Mouse (Mus musculus) liver, embryonic 16.5 days (tissue): ENCODE results near the gene Bora. TPM values are rescaled to one million over a fixed set of nuclear protein-coding genes. Genes with fewer than 3 reads are reported as not detected.

Source experiments
- ATAC-seq: fragments of 200-750 bp; cut with Nextera tagmentation; 2 replicates; pipeline ENCODE4 v1.8.0; 2017; ENCODE audit warnings: low read depth, mild to moderate bottlenecking, moderate number of reproducible peaks, moderate library complexity
- H3K27ac ChIP-seq: fragments of 300-500 bp; sonication (generic); 2 replicates; pipeline ENCODE4 v1.5.1; 2014; ENCODE audit warnings: mild to moderate bottlenecking, low read length
- H3K27me3 ChIP-seq: fragments of 300-500 bp; sonication (generic); 2 replicates; pipeline ENCODE4 v1.6.1; 2014; ENCODE audit warnings: low read depth, low read length, mixed read lengths; ENCODE audit not compliant: control insufficient read depth, insufficient read depth
- H3K36me3 ChIP-seq: fragments of 300-500 bp; sonication (generic); 2 replicates; pipeline ENCODE4 v1.6.1; 2014; ENCODE audit warnings: mild to moderate bottlenecking; ENCODE audit not compliant: control insufficient read depth, insufficient read depth
- H3K4me1 ChIP-seq: fragments of 300-500 bp; sonication (generic); 2 replicates; pipeline ENCODE4 v1.6.1; 2014; ENCODE audit warnings: low read depth, low read length, mixed read lengths; ENCODE audit not compliant: control insufficient read depth
- H3K4me2 ChIP-seq: fragments of 300-500 bp; sonication (generic); 2 replicates; pipeline ENCODE4 v1.6.1; 2014; ENCODE audit warnings: low read depth, low read length, mixed read lengths
- H3K4me3 ChIP-seq: fragments of 300-500 bp; sonication (generic); 2 replicates; pipeline ENCODE4 v1.5.1; 2014; ENCODE audit warnings: low read depth, mild to moderate bottlenecking, low read length
- H3K9ac ChIP-seq: fragments of 300-500 bp; sonication (generic); 2 replicates; pipeline ENCODE4 v1.6.1; 2014; ENCODE audit warnings: low read depth, low read length
- H3K9me3 ChIP-seq: fragments of 300-500 bp; sonication (generic); replicated peaks from 2 replicates; pipeline ENCODE4 v1.6.1; 2016; ENCODE audit warnings: low read length; ENCODE audit not compliant: control insufficient read depth
- WGBS: fragments of 180-500 bp; shearing (Covaris S2); extraction: QIAGEN DNeasy Blood & Tissue Kit; methylation state at CpG from one replicate; pipeline ENCODE4 v1.1.7; 2014; ENCODE audit not compliant: insufficient replicate concordance; 5-methylcytosine and 5-hydroxymethylcytosine counted together
- polyA plus RNA-seq: library from polyadenylated mRNA; unstranded; fragments of >200 nt; fragmentation: Nextera tagmentation; extraction: Ambion mirVana; gene quantifications from 2 replicates; pipeline ENCODE4 v1.2.1, GENCODE M21; 2015

The Bora gene
- 23.7 and 24.7 TPM in 2 replicates for polyA plus RNA-seq

- under 1% methylated on average over 67 of the region's 81 CpGs for WGBS
- Histone ChIP-seq H3K4me3 (peak within 1 kb of the TSS; percentile 99), H3K27ac (peak within 1 kb of the TSS; percentile 96), H3K36me3 (no peaks in the 10 kb centered on the region), H3K4me1 (peaks cover 31% of the 10 kb centered on the region), H3K9ac (peak within 1 kb of the TSS; percentile 95), H3K27me3 (no peaks in the 10 kb centered on the region), H3K4me2 (peak within 1 kb of the TSS; percentile 82), H3K9me3 (no peaks in the 10 kb centered on the region)
- ATAC-seq, result peak; percentile 94
These were observed at the start of gene Bora, which contains the start of gene Mzt1 for GRCm38 (mm10) chr14:99046031-99046781. Gene Bora (plus strand): TSS chr14:99046222. Gene Mzt1 (minus strand): TSS chr14:99046134.

- Histone ChIP-seq H3K4me2 (no peak overlapping the region), H3K4me3 (no peak overlapping the region), H3K27me3 (no peaks in the 10 kb centered on the region), H3K9ac (no peak overlapping the region), H3K9me3 (no peaks in the 10 kb centered on the region), H3K27ac (no peak overlapping the region), H3K4me1 (no peaks in the 10 kb centered on the region), H3K36me3 (no peaks in the 10 kb centered on the region)
- ATAC-seq, result no peak
- WGBS, result 35% methylated on average over 8 of the region's 8 CpGs
These were observed 35.6 kb upstream of the Bora start for GRCm38 (mm10) chr14:99010224-99010919.

- ATAC-seq, result no peak
- WGBS, result 16% methylated on average over 2 of the region's 2 CpGs
- no peak overlapping the region for H3K9ac ChIP-seq
- H3K27me3 ChIP-seq, result no peaks in the 10 kb centered on the region
- H3K4me3 ChIP-seq, result no peak overlapping the region
- no peaks in the 10 kb centered on the region for H3K36me3 ChIP-seq
- H3K27ac ChIP-seq, result no peak overlapping the region
- H3K9me3 ChIP-seq, result no peaks in the 10 kb centered on the region
- no peak overlapping the region for H3K4me2 ChIP-seq
- no peaks in the 10 kb centered on the region for H3K4me1 ChIP-seq
These were observed 35.1 kb upstream of the Bora start for GRCm38 (mm10) chr14:99010920-99011313.

DNA sequence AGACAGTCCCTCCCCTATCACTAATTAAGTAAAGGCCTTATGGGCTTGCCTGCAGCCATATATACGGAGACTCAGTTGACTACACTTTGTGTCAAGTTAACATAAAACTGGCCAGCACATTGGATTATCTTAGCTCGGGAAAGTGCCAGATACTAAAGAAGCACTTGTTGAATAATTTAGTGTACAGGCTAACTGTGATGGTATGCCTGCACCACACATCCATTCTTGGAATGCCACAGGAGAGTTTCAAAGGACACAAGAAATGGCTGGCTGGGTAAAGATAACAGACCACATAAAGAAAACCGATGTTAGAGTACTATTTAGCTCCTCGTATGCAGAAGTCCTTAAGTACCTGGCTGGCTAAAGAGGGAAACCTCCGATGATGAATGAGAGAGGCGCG, 27.3 kb upstream of the Bora start:
- no peaks in the 10 kb centered on the region for H3K4me1 ChIP-seq
- H3K27me3 ChIP-seq, result no peaks in the 10 kb centered on the region
- no peak overlapping the region for H3K9ac ChIP-seq
- H3K27ac ChIP-seq, result no peak overlapping the region
- H3K9me3 ChIP-seq, result no peaks in the 10 kb centered on the region
- no peak for ATAC-seq
- no peak overlapping the region for H3K4me3 ChIP-seq
- no peaks in the 10 kb centered on the region for H3K36me3 ChIP-seq
- WGBS, result 46% methylated on average over 7 of the region's 7 CpGs
- no peak overlapping the region for H3K4me2 ChIP-seq

DNA sequence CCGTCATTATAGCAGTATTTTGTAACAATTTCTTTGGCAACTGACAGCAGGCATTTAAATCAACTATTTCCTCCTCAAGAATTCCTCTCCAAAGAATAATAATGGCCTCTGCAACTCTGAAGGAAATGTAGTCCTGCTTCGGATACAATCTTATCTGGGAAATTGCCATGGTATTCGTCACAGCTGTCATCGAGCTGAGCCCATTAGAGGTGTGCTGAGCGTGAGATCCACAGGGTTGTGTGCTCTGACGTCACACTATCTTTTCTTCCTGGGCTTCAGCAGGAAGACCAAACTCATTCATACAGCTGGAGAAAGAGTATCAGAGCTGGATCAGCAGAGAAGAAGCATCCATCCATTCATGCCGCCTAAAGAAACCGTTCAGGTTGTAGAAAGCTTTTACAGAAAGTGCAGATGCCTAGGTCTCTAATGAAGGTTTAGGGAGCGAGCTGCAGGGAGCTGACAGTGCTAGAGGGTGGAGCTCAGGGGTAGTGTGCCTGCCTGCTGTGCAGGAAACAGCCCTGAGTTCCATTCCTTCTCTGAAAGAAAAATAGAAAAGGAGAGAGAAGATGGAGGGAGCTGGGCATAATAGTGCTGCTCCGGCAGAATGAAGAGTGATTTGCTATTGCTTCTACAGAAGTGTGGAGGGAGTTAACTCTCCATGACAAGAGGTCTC, 26.8 kb upstream of the Bora start:
- 41% methylated on average over 10 of the region's 10 CpGs for WGBS

GRCm38 (mm10) chr14:99022346-99023086, 23.5 kb upstream of the Bora start:
- ATAC-seq, result no peak
- no peaks in the 10 kb centered on the region for H3K36me3 ChIP-seq
- no peak overlapping the region for H3K27ac ChIP-seq
- H3K27me3 ChIP-seq, result no peaks in the 10 kb centered on the region
- H3K4me2 ChIP-seq, result no peak overlapping the region
- no peaks in the 10 kb centered on the region for H3K4me1 ChIP-seq
- WGBS, result 34% methylated on average over 12 of the region's 12 CpGs
- no peaks in the 10 kb centered on the region for H3K9me3 ChIP-seq
- H3K4me3 ChIP-seq, result no peak overlapping the region
- no peak overlapping the region for H3K9ac ChIP-seq

More for the DNA sequence above, 26.8 kb upstream of the Bora start:
- H3K27me3 ChIP-seq, result no peaks in the 10 kb centered on the region
- H3K27ac ChIP-seq, result no peak overlapping the region
- H3K36me3 ChIP-seq, result no peaks in the 10 kb centered on the region
- no peak overlapping the region for H3K4me3 ChIP-seq
- ATAC-seq, result no peak
- no peaks in the 10 kb centered on the region for H3K9me3 ChIP-seq
- no peak overlapping the region for H3K9ac ChIP-seq
- no peak overlapping the region for H3K4me2 ChIP-seq
- H3K4me1 ChIP-seq, result no peaks in the 10 kb centered on the region

DNA sequence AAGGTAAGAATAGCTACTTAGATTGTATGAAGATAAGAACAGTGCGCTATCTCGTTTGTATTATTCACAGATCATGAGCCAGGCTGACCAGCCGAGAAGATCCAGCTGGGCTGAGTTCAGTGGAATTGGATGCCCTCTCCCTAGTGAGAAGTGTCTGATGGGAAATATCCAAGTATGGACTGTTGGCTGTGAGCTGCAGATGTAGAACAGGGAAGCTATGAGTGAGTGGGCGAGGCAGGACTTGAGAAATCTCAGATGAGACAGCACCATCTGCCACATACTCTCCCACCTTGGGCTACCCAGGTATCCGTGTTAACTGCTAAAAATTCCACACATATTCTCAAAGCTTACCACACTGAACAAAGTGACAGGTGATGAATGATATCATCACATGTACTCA, 16.0 kb upstream of the Bora start:
- H3K9ac ChIP-seq, result no peak overlapping the region
- no peaks in the 10 kb centered on the region for H3K9me3 ChIP-seq
- ATAC-seq, result no peak

GRCm38 (mm10) chr14:99031337-99031873, 14.6 kb upstream of the Bora start:
- WGBS, result 81% methylated on average over 5 of the region's 5 CpGs
- ATAC-seq, result no peak
- Histone ChIP-seq H3K9me3 (no peaks in the 10 kb centered on the region), H3K27ac (no peak overlapping the region), H3K4me2 (no peak overlapping the region), H3K27me3 (no peaks in the 10 kb centered on the region), H3K4me3 (no peak overlapping the region), H3K36me3 (peaks cover 3% of the 10 kb centered on the region; the same call in 1 of the 2 replicates), H3K4me1 (no peaks in the 10 kb centered on the region), H3K9ac (no peak overlapping the region)

More for the DNA sequence above, 16.0 kb upstream of the Bora start:
- H3K36me3 ChIP-seq, result no peaks in the 10 kb centered on the region
- no peaks in the 10 kb centered on the region for H3K27me3 ChIP-seq
- no peak overlapping the region for H3K4me3 ChIP-seq
- H3K4me2 ChIP-seq, result no peak overlapping the region
- H3K27ac ChIP-seq, result no peak overlapping the region
- H3K4me1 ChIP-seq, result no peaks in the 10 kb centered on the region
- WGBS, result 73% methylated on average over 5 of the region's 5 CpGs
